Mouse (Mus musculus) thymus, adult 2 months (tissue): ENCODE measurements at regions not wholly inside any gene's neighbourhood (a gene's known extent, or its start where the extent isn't known, plus 50 kb on each side); places are given as distances from the start of the nearest gene placed in this dataset.

ENCODE experiments used
- CTCF ChIP-seq: fragments of 200-500 bp; IDR thresholded peaks from 2 replicates; pipeline ENCODE4 v1.5.1; 2012; ENCODE audit warnings: mild to moderate bottlenecking, control low read depth, low read length, moderate library complexity, borderline replicate concordance; ENCODE audit not compliant: control insufficient read depth, poor library complexity, insufficient read depth; ENCODE audit errors: extremely low read depth
- POLR2A ChIP-seq: fragments of 200-500 bp; IDR thresholded peaks from 2 replicates; pipeline ENCODE4 v1.6.1; 2012; ENCODE audit warnings: mild to moderate bottlenecking, low read length, control low read depth, moderate library complexity; ENCODE audit not compliant: control insufficient read depth, poor library complexity, insufficient read depth; ENCODE audit errors: extremely low read depth

DNA sequence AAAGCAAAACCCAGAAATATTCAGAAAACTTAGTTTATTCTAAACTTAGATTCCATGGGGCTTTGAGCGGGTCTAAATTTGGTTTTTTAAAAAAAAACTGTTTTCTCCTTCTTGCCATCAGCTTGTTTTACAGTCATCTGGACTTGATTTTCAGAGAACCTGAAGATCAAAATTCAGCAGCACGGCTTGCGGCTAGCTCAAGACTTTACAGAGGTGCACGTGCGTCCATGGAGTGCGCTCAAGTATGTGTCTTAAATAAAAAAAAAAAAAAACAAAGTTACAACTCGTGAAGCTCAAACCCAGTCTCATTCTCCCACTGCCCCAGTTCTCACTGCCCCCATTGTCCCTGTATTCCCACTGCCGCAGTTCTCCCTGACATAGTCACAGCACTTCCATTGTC is 180.5 kb upstream of the L3mbtl3 start:
- TF ChIP-seq CTCF (no peak), POLR2A (no peak)
